Mouse (Mus musculus) myocyte (in vitro differentiated cells): ENCODE data around the gene Cpne4. TPM values are rescaled to one million over a fixed set of nuclear protein-coding genes. Genes with fewer than 3 reads are reported as not detected.

Experiments
- H3K27me3 ChIP-seq: one replicate; pipeline ENCODE4 v1.6.1; 2011; ENCODE audit not compliant: control insufficient read depth, insufficient read depth, insufficient read length
- H3K36me3 ChIP-seq: one replicate; pipeline ENCODE4 v1.6.1; 2011; ENCODE audit not compliant: control insufficient read depth, insufficient read depth
- H3K4me2 ChIP-seq: one replicate; pipeline ENCODE4 v1.6.1; 2011; ENCODE audit warnings: low read depth, control low read depth
- H3K4me3 ChIP-seq: one replicate; pipeline ENCODE4 v1.5.1; 2011; ENCODE audit warnings: mild to moderate bottlenecking, control low read depth, moderate library complexity
- H3K79me2 ChIP-seq: one replicate; pipeline ENCODE4 v1.6.1; 2011; ENCODE audit not compliant: control insufficient read depth, insufficient read depth
- H3ac ChIP-seq: one replicate; pipeline ENCODE4 v1.6.1; 2011; ENCODE audit not compliant: control insufficient read depth, insufficient read length
- CEBPB ChIP-seq: IDR thresholded peaks from 2 replicates; pipeline ENCODE4 v1.6.1; 2011; ENCODE audit warnings: mild to moderate bottlenecking, moderate library complexity; ENCODE audit not compliant: poor library complexity, insufficient read depth, severe bottlenecking
- E2F4 ChIP-seq: IDR thresholded peaks from one replicate; pipeline ENCODE4 v1.6.1; 2011; ENCODE audit warnings: mild to moderate bottlenecking, control low read depth, moderate library complexity; ENCODE audit not compliant: insufficient read depth
- MAX ChIP-seq: IDR thresholded peaks from one replicate; pipeline ENCODE4 v1.6.1; 2011; ENCODE audit warnings: low read depth, mild to moderate bottlenecking, control low read depth
- MYOD1 ChIP-seq, 3 experiments: IDR thresholded peaks; one replicate each; pipeline ENCODE4 v1.6.1; 2011; ENCODE audit warnings: control low read depth in 2 of 3, low read depth in 2 of 3, mild to moderate bottlenecking in 2 of 3, moderate library complexity in 1 of 3; ENCODE audit not compliant: insufficient read length in 2 of 3, control insufficient read depth in 1 of 3
- MYOG ChIP-seq, 3 experiments: IDR thresholded peaks; one replicate each; pipeline ENCODE4 v1.6.1; 2011; ENCODE audit warnings: control low read depth in 2 of 3, low read depth in 2 of 3, mild to moderate bottlenecking in 2 of 3; ENCODE audit not compliant: insufficient read length in 2 of 3, control insufficient read depth in 1 of 3, insufficient read depth in 1 of 3
- POLR2A ChIP-seq: IDR thresholded peaks from one replicate; pipeline ENCODE4 v1.6.1; 2011; ENCODE audit warnings: low read depth, mild to moderate bottlenecking, control low read depth, moderate library complexity; ENCODE audit not compliant: insufficient read length
- POLR2AphosphoS2 ChIP-seq: IDR thresholded peaks from one replicate; pipeline ENCODE4 v1.6.1; 2011; ENCODE audit warnings: low read depth, control low read depth; ENCODE audit not compliant: insufficient read length
- REST ChIP-seq: IDR thresholded peaks from one replicate; pipeline ENCODE4 v1.6.1; 2011; ENCODE audit warnings: mild to moderate bottlenecking, control low read depth, moderate library complexity; ENCODE audit not compliant: insufficient read depth, insufficient read length
- SRF ChIP-seq: IDR thresholded peaks from one replicate; pipeline ENCODE4 v1.6.1; 2011; ENCODE audit warnings: low read depth; ENCODE audit not compliant: control insufficient read depth, insufficient read length
- TCF12 ChIP-seq: IDR thresholded peaks from one replicate; pipeline ENCODE4 v1.6.1; 2011; ENCODE audit warnings: mild to moderate bottlenecking, control low read depth; ENCODE audit not compliant: poor library complexity, insufficient read depth, severe bottlenecking
- TCF3 ChIP-seq: IDR thresholded peaks from one replicate; pipeline ENCODE4 v1.6.1; 2011; ENCODE audit warnings: low read depth, control low read depth; ENCODE audit not compliant: insufficient read length
- USF1 ChIP-seq: IDR thresholded peaks from one replicate; pipeline ENCODE4 v1.6.1; 2011; ENCODE audit warnings: low read depth, mild to moderate bottlenecking, control low read depth, moderate library complexity
- polyA plus RNA-seq: library from polyadenylated mRNA; unstranded; fragments of >200 nt; fragmentation: generic; extraction: Trizol; gene quantifications from one replicate; pipeline ENCODE4 v1.2.1, GENCODE M21; 2012; ENCODE audit warnings: missing spikeins

Gene Cpne4
- polyA plus RNA-seq, 1 experiment: not detected

DNA sequence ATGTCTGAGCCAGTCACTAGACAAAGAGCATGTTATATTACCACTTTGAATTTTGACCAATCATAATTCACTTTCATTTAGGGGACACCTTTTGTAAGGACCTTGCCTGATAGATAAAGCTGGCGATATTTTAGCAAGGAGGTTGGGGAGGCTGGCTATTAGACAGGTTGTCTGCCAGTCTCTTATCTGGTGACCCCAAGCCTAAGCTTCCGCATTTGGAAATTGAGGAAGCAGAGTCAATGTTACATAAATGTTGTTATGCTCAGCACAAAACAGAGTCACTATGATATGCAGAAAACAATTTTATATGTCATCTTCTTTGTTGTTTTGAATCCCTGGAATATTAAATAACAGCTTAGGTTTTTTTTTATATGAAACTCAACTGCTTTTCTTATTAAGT lies 267.6 kb downstream of the Cpne4 start:
- Histone ChIP-seq H3K36me3 (no peaks in the 10 kb centered on the region), H3K4me3 (no peak overlapping the region), H3K4me2 (no peak overlapping the region), H3K27me3 (no peaks in the 10 kb centered on the region), H3ac (no peak overlapping the region), H3K79me2 (no peaks in the 10 kb centered on the region)
- TF ChIP-seq POLR2AphosphoS2 (no peak), MYOG (IDR thresholded peaks at IDR 0.05; ENCODE audit: control insufficient read depth in 1 of 3, insufficient read depth in 1 of 3, insufficient read length in 2 of 3, low read depth in 2 of 3) (no peak), SRF (no peak), REST (no peak), E2F4 (no peak), MAX (no peak), POLR2A (no peak), TCF12 (no peak), CEBPB (no peak), USF1 (no peak)

- no peaks in the 10 kb centered on the region for H3K27me3 ChIP-seq
- no peak overlapping the region for H3K4me2 ChIP-seq
- H3ac ChIP-seq: no peak overlapping the region
- no peaks in the 10 kb centered on the region for H3K36me3 ChIP-seq
- no peak overlapping the region for H3K4me3 ChIP-seq
- no peak for TF ChIP-seq SRF
- TF ChIP-seq TCF3: no peak
- TF ChIP-seq MYOG (IDR thresholded peaks at IDR 0.05; ENCODE audit: control insufficient read depth in 1 of 3, insufficient read depth in 1 of 3, insufficient read length in 2 of 3, low read depth in 2 of 3): no peak
- TF ChIP-seq POLR2A: no peak
- TF ChIP-seq POLR2AphosphoS2: no peak
- H3K79me2 ChIP-seq: no peaks in the 10 kb centered on the region
These were observed 281.6 kb downstream of the Cpne4 start for GRCm38 (mm10) chr9:104828646-104829045.

GRCm38 (mm10) chr9:104832934-104833539 lies 286.0 kb downstream of the Cpne4 start:
- Histone ChIP-seq H3K4me3 (no peak overlapping the region), H3K27me3 (no peaks in the 10 kb centered on the region), H3ac (no peak overlapping the region), H3K79me2 (no peaks in the 10 kb centered on the region), H3K36me3 (no peaks in the 10 kb centered on the region), H3K4me2 (no peak overlapping the region)
- TF ChIP-seq POLR2AphosphoS2 (no peak), MYOD1 (IDR thresholded peaks at IDR 0.05; ENCODE audit: control insufficient read depth in 1 of 3, insufficient read length in 2 of 3, low read depth in 2 of 3) (no peak), SRF (no peak), CEBPB (no peak), TCF3 (no peak)

DNA sequence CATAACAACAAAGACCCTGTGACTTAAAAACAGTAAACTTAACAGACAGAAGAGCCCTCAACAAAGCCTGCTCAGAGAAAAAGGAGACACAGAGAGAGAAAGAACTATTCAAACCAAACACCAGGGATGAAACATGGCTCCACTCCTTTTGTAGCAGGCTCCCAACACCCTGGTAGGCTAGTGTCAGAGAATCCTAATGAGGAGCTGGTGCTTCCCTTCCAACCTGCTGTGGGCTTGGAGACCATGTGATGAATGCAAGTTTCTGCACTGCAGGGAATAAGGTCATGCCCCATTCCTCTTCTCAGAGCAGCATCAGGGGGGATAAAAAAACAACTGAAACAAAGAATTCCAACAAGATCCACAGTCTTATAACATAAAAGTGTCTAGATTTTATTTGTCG lies 290.8 kb downstream of the Cpne4 start:
- Histone ChIP-seq H3K36me3 (no peaks in the 10 kb centered on the region), H3K4me2 (no peak overlapping the region), H3K4me3 (no peak overlapping the region), H3K79me2 (no peaks in the 10 kb centered on the region), H3K27me3 (no peaks in the 10 kb centered on the region), H3ac (no peak overlapping the region)
- TF ChIP-seq TCF12 (no peak), MYOG (IDR thresholded peaks at IDR 0.05; ENCODE audit: control insufficient read depth in 1 of 3, insufficient read depth in 1 of 3, insufficient read length in 2 of 3, low read depth in 2 of 3) (no peak), MYOD1 (IDR thresholded peaks at IDR 0.05; ENCODE audit: control insufficient read depth in 1 of 3, insufficient read length in 2 of 3, low read depth in 2 of 3) (no peak), CEBPB (no peak), TCF3 (no peak), E2F4 (no peak), MAX (no peak), POLR2AphosphoS2 (no peak), SRF (no peak), REST (no peak), POLR2A (no peak), USF1 (no peak)

GRCm38 (mm10) chr9:104841278-104841677 lies 294.2 kb downstream of the Cpne4 start:
- no peak for TF ChIP-seq REST
- no peak for TF ChIP-seq CEBPB
- no peak for TF ChIP-seq USF1
- no peak for TF ChIP-seq MAX
- TF ChIP-seq MYOG (IDR thresholded peaks at IDR 0.05; ENCODE audit: control insufficient read depth in 1 of 3, insufficient read depth in 1 of 3, insufficient read length in 2 of 3, low read depth in 2 of 3): no peak
- TF ChIP-seq POLR2AphosphoS2: no peak
- no peak for TF ChIP-seq E2F4
- no peak for TF ChIP-seq SRF
- no peak for TF ChIP-seq TCF12
- TF ChIP-seq POLR2A: no peak
- TF ChIP-seq MYOD1 (IDR thresholded peaks at IDR 0.05; ENCODE audit: control insufficient read depth in 1 of 3, insufficient read length in 2 of 3, low read depth in 2 of 3): no peak
- Histone ChIP-seq H3K27me3 (no peaks in the 10 kb centered on the region), H3K4me3 (no peak overlapping the region), H3K79me2 (no peaks in the 10 kb centered on the region), H3ac (no peak overlapping the region), H3K36me3 (no peaks in the 10 kb centered on the region), H3K4me2 (no peak overlapping the region)
